Mouse (Mus musculus): ENCODE measurements around the gene Gm17660. TPM values are rescaled to one million over a fixed set of nuclear protein-coding genes. Genes with fewer than 3 reads are reported as not detected.

Gm17660 gene
- total RNA-seq (2021) = not detected

DNA sequence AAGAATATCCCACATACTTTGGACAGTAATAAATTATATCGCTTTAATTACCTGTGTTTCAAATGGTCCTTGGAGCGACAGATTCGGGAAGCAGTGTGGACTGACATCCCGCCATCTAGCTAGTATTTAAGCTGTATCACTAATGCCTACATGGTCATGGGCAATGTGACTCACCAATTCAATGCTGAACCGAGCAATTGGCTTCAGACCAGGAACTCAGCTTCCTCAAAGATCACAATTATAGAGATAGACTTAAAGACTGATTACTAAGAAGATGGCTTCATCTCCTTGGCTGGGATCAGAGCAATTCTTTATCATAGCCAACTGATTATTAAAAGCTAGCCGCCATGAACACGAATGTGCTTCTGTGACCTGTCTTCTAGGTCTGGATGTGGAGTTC is at the start of gene Gm17660:
TSS of gene Gm17660 (minus strand) at position 101 of the 400 bp plus-strand sequence.
- intact Hi-C loops (cut with DNase I) = no loop called here
- DNase-seq (ENCODE audit: low spot score) = no peak

DNA sequence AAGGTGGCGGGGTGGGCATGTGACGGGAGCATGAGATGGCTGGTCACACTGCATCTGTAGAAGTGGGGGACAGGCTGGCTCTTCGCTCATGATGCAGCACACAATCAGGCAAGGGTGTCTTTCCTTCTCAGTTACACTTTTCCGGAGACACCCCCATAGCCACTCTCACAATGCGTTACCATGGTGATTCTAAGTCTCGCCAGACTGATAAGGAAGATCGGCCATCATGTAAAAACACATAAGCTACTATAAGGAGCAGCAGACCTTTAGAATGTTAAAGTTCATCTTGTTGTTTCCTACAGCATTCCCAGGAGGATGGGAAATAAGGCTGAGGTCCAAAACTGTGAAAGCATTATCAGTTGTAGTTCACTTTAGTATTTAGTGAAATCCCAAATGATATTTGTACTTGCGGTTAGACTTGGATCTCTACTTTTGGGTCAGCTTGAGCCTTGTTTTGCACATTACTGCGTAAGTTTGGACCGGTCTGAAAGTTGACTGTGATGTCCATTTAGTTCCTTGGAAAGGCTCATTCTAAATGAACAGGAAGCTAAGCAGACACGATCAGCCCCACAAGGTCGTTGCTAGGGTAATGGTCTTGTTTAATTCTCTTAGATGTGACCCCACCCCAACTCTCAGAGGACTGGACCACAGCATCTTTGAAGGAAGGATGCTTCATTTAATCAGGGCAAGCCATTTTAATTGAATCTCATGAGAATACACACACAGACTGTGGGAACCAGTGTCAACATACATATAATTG is 49.3 kb upstream of the Gm17660 start:
- no peak for DNase-seq (ENCODE audit: low spot score)
- intact Hi-C loops (cut with DNase I) = no loop called here

DNA sequence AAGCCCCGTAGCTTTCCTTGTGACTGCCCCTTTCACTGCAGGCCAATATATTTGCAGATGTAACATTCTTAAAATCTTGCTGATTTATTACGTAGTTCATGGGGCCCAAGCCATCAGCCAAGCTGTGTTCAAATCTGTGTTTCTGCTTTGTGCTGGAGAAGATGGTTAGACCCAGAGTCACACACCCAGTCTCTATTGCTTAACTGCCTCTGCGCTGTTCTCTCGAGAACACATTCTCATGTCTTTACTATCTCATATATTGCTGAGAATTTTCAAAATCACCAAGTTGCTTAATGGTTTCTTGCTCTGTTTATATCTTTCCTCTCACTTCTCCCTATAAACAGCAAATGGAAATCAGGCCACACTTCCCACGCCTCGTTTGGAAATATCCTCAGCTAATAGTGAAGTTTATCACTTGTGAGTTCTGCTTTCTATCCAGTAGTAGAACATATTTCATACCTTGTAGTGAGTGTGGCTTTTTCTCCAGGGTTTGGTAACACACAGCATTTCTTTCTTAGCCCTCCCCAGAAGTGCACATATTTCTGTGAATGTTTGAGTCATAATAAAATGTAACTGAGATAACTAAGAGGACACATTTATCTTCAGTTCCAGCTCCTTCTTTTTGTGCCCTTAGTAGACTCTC is 46.7 kb upstream of the Gm17660 start:
- no peak for DNase-seq (ENCODE audit: low spot score)
- intact Hi-C loops (cut with DNase I) = no loop called here

- intact Hi-C loops (cut with DNase I) = loop anchor here (1.0 kb wide), 1 partner anchor 15 kb away; no protein-coding TSS in a partner anchor
- no peak for DNase-seq (ENCODE audit: low spot score)
Measured at GRCm38 (mm10) chr5:104115890-104116289, 38.5 kb upstream of the Gm17660 start.

DNA sequence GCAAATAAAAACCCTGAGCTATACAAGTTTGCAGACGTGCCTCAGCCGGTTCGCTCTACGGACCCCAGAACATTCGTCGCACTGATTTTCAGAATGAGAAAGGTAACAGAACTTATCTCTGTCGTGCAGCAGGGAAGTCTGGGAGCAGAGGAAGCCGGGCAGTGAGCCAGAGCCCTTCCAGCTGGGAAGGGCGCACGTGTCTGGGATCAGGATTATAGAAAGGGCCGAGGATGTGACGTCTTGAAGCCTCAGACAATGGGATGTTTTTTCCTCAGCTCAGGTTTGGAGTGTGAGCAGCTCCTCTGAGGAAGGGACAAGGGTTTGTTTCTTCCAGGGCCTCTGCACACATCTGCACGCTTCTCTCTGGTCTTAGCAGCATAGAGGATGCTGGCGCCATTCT is 37.7 kb upstream of the Gm17660 start:
- DNase-seq (ENCODE audit: low spot score) = peak; percentile 79
- intact Hi-C loops (cut with DNase I) = no loop called here

DNA sequence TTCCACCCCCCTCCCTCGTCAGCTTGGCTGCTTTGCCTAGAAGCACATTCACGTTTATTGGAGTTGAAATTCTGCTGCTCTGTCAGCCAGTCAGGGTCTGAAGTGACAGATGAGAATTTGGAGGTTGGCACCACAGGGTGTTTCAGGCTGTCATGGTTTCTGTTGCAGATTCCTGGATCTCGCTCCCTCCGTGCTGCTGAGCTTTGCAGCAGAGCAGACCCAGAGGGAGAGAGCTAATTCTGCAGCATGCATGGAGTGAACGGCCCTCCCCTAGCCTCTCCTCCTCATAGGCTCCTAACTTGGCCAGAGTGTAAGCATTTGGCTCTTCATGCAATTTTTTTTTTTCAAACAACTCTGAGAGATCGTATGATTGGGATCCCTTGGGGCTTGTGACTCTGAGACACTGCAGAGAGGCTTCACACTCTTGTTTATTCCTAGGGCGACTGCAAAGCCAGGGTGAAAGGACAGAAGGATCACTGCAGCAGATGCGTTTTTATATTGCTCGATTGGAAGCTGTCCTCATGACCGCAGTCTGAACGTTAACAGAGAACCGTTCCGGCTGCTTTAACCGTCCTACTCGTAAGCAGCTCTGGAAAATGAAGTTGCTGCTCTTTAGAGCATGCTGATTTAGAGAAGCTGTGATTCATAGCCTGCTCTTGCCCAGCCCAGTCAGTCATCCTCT is 36.2 kb upstream of the Gm17660 start, which contains the start of gene Sparcl1:
TSS of gene Sparcl1 (minus strand) at position 243 of the 682 bp plus-strand sequence.
- intact Hi-C loops (cut with DNase I) = no loop called here

GRCm38 (mm10) chr5:104112511-104112910 is 35.1 kb upstream of the Gm17660 start:
- no peak for DNase-seq (ENCODE audit: low spot score)
- intact Hi-C loops (cut with DNase I) = no loop called here

More for the DNA sequence above, 36.2 kb upstream of the Gm17660 start, which contains the start of gene Sparcl1:
- DNase-seq (ENCODE audit: low spot score) = no peak

- no peak for DNase-seq (ENCODE audit: low spot score)
- intact Hi-C loops (cut with DNase I) = no loop called here
Measured at GRCm38 (mm10) chr5:104112016-104112415, 34.6 kb upstream of the Gm17660 start.

GRCm38 (mm10) chr5:104110171-104110920 is 32.9 kb upstream of the Gm17660 start:
- DNase-seq (ENCODE audit: low spot score) = no peak
- intact Hi-C loops (cut with DNase I) = no loop called here

DNA sequence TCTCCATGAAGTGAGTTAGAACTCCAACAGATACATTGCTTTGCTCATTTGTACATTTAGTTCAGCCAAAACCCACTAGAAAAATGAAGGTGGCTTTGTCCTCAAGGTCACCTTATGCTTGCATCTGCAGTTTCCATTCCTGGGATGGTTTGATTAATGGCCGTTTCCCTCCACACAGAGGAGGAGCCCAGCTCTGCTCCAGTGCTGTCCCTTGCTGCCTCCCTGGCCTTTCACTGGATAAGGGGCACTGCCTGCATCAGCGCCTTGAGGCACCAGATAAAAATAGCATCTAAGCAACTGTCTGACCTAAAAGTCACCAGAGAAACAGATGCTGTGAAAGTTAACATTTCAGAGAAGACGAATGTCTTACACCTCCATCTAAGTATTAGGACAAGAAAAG is 32.1 kb upstream of the Gm17660 start:
- intact Hi-C loops (cut with DNase I) = no loop called here
- no peak for DNase-seq (ENCODE audit: low spot score)

GRCm38 (mm10) chr5:104108879-104109369 is 31.5 kb upstream of the Gm17660 start:
- no peak for DNase-seq (ENCODE audit: low spot score)
- intact Hi-C loops (cut with DNase I) = no loop called here

GRCm38 (mm10) chr5:104108127-104108875 is 30.9 kb upstream of the Gm17660 start:
- DNase-seq (ENCODE audit: low spot score) = no peak
- intact Hi-C loops (cut with DNase I) = no loop called here

DNA sequence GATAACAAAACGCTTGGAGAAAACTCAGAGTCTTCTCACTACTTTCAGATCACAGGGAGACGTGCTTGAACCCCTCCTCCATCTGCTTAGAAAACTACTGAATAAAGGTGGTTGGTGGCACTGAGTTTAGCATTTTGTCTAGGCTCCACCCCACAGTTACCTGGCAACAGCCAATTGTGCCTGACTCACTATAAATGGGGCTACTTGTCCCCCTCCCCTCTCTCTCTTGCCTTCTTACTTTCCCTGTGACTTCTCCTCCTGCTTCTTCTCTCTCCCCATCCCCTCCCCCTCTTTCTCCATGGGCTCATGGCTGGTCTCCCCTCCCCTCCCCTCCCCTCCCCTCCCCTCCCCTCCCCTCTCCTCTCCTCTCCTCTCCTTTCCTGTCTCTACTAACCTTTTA is 26.7 kb upstream of the Gm17660 start:
- DNase-seq (ENCODE audit: low spot score) = no peak
- intact Hi-C loops (cut with DNase I) = no loop called here

DNA sequence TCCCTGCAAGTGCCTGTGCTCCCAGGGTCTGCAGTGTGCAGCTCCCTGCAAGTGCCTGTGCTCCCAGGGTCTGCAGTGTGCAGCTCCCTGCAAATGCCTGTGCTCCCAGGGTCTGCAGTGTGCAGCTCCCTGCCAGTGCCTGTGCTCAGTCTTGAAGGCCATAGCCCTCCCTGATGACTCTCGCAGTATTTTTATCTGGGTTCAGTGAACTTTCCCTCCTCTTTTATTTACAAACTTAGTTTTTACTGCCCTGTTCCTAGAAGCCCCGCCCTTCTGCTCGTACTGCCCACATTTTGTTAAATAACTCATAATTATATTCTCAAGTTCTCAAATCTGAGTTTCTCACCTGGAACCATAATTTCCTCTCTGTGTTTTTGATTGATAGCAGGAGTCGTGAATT is 25.8 kb upstream of the Gm17660 start:
- DNase-seq (ENCODE audit: low spot score) = no peak
- intact Hi-C loops (cut with DNase I) = no loop called here

DNA sequence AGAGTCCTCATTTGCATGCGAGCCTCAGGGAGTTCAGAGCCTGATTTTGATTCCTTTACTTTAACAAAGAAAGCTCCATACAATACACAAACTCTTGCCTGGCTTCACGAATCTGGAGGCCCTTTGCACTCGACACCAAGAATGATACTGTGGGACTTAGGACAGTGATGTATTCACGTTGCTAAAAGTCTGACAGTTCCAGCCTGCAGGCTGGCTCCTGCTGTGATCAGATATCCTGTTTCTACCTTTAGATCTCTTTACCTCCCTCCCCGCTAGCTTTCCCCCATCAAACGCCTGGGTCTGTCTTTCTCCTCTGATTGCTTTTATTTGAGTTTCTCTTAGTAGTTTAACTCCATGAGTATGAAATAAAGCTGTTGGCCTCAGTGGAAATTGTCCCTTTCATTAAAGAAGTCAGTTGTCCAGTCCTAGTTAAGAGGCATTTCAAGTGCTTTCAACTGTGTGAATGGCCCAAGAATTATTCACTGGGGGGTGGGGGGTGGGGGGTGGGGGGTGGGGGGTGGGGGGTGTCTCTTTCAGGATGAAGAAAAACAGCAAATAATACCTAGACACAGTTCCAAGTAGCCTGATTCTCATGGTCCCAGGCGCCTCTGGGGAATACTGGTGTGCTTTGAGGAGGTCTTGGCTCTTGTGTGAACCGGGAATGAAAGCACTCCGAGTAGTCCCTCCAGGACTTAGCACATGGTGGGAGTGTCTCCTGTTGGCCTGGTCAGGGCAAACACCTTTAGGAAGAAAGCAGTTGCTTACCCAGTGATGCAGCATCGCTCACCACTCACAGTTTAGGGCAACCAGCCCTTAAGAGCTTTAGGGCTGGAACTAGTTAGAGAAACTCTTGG is 24.5 kb upstream of the Gm17660 start:
- intact Hi-C loops (cut with DNase I) = no loop called here
- no peak for DNase-seq (ENCODE audit: low spot score)

- no peak for DNase-seq (ENCODE audit: low spot score)
- intact Hi-C loops (cut with DNase I) = no loop called here
Measured at GRCm38 (mm10) chr5:104096078-104096938, 18.9 kb upstream of the Gm17660 start.

- no peak for DNase-seq (ENCODE audit: low spot score)
- intact Hi-C loops (cut with DNase I) = no loop called here
Measured at GRCm38 (mm10) chr5:104095416-104096077, 18.1 kb upstream of the Gm17660 start.

Measured in heart, postnatal 25 days (tissue).